Mouse (Mus musculus): ENCODE data around the gene Ppl.
A peak's percentile ranks its signal among the peaks of the same experiment; 100 is the strongest.

Gene Ppl

GRCm38 (mm10) chr16:5123476-5123875 lies 8.7 kb downstream of the Ppl start:
- DNase-seq (ENCODE audit: low read depth): no peak

- DNase-seq (ENCODE audit: low read depth): no peak
Measured at GRCm38 (mm10) chr16:5119845-5120244, 12.4 kb downstream of the Ppl start.

GRCm38 (mm10) chr16:5119385-5119784 lies 12.8 kb downstream of the Ppl start:
- no peak for DNase-seq (ENCODE audit: low read depth)

- DNase-seq (ENCODE audit: low read depth): no peak
Measured at GRCm38 (mm10) chr16:5113582-5113981, 18.6 kb downstream of the Ppl start.

DNA sequence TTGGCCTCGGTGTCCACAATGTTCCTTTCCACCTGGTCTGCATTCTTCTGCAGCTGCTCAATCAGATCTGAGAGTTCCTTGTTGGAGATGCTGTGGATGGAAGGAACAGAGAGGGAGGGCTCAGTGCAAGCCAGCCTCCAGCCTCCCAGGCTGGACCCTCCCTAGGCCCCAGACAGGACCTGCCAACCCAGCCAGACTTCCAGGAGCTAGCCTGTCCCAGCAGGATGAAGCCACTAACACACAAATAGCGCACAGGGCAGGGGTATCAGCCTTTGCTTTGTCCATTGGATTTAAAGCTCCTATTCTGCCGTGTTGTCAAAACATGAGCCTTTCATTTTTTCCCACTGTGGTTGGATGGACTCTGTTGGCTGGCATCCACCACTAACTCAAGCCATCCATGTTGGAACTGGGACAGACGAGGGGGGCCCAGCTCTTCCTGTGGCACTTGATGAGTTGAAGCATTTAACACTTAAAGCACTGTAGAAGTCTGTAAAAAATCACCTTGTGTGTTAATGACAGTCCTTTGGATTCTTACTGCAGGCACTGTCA lies 19.1 kb downstream of the Ppl start:
- DNase-seq (ENCODE audit: low read depth): no peak

DNA sequence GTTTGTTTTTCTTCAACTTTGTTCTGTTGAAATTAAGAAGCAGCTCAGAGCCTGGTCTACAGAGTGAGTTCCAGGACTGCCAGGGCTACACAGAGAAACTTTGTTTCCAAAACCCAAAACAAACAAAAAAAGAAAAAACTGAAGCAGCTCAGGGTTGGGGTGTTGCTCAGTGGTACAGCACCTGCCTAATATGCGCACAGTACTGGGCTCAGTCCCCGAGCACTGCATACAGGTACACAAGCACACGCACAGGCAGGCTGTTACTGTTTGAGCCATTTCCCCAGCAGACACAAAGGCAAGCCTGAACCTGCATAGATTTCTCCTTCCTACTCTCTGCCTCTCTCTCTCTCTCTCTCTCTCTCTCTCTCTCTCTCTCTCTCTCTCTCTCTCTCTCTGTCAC lies 21.2 kb downstream of the Ppl start:
- no peak for DNase-seq (ENCODE audit: low read depth)

- DNase-seq (ENCODE audit: low read depth): no peak
Measured at GRCm38 (mm10) chr16:5109877-5110276, 22.3 kb downstream of the Ppl start.

GRCm38 (mm10) chr16:5101000-5101399 lies 31.2 kb downstream of the Ppl start:
- no peak for DNase-seq (ENCODE audit: low read depth)

DNA sequence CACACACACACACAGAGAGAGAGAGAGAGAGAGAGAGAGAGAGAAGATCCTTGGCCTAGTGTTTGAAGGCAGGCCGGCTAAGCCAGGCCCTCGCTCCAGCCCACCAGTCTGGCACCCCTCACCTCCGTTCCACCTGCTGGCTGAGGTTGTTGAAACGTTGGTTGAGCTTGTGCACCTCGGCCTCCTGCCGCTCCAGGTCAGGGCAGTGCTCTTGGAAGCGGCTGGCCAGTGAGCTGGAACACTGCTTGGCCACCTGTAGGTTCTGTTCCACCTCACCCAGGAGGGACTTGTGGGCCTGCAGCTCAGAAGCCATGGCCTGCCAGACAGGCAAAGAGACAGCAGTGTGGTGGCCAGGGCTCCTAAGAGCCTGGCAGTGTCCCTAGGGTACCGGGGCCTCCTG lies 35.7 kb downstream of the Ppl start:
- no peak for DNase-seq (ENCODE audit: low read depth)

GRCm38 (mm10) chr16:5093285-5093684 lies 38.9 kb downstream of the Ppl start:
- no peak for DNase-seq (ENCODE audit: low read depth)

DNA sequence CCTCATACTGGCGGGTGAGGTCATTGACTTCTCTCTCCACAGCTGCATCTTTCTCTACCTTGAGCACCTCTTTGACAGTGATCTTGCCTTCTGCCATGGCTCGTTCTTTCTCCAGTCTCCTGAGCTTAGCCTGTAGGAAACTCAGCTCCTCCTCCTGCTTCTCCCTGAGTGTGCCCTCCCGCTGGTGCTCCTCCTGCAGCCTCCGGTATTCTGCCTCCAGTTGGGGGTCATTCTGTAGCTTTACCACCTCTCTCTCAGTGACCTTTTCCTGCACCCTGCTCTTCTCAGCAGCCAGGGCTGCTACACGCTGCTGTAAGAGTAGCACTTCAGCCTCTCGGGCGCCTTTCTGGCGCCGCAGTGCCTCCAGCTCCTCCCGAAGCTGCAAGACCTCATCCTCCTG lies 43.2 kb downstream of the Ppl start:
- no peak for DNase-seq (ENCODE audit: low read depth)

GRCm38 (mm10) chr16:5086179-5086578 lies 46.0 kb downstream of the Ppl start:
- DNase-seq (ENCODE audit: low read depth): no peak

- no peak for DNase-seq (ENCODE audit: low read depth)
Measured at GRCm38 (mm10) chr16:5085196-5085595, 47.0 kb downstream of the Ppl start.

DNA sequence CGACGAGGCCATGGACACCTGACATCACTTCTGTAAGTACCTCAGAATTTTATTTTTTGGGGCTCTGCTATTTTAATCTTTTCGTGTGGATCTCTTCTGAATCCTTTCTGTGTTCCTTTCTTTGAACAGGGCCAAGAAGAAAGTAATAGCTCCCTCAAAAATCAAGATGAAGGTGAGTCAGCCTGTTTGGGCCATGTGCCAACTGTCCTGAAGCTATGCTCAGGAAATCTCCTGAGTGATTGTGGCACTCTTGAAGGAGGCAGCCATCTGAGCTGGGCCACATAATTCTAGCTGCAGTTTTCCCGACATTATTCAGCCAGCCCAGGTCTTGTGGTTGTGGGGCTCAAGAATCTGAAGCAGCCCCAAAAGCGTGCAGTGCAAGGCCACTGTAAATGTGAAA lies 57.9 kb downstream of the Ppl start:
- no peak for DNase-seq (ENCODE audit: low read depth)

DNA sequence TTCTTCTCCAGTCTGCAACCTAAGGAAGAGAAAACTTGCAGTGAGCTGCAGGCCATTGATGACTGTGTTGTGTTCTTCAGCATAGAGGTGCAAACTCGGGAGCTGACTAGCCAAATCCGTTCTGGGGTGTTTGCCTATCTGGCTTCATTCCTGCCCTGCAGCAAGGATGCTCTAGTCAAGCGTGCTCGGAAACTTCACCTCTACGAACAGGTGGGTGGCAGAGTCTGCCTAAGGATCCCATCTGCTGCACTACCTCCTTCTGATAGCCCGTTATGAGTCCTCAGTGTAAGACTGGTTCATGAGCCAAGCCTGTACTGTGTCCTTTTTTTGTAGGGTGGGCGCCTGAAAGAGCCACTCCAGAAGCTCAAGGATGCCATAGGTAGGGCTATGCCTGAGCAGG lies 60.2 kb downstream of the Ppl start:
- no peak for DNase-seq (ENCODE audit: low read depth)

DNA sequence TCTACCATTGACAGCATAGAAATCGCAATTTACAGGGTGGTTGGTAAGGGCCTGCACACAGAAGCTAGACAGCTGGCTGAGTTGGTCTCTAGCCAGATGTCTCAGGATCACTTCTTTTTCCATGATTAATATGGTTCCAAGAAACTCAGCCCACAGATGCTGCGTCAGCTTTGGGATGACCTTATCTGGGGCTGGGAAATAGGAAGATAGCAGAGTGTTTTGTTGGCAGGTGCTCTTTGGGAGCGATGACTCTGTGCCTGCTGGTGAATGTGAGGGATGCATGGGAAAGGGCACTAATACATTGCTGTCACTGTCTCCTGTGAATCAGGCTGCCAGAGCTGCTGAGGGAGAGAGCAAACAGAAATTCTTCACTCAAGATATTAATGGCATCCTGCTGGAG lies 61.9 kb downstream of the Ppl start:
- no peak for DNase-seq (ENCODE audit: low read depth)

GRCm38 (mm10) chr16:5063472-5063871 lies 68.7 kb downstream of the Ppl start:
- DNase-seq (ENCODE audit: low read depth): no peak

- DNase-seq (ENCODE audit: low read depth): peak; percentile 16
Measured at GRCm38 (mm10) chr16:5058114-5058513, 74.1 kb downstream of the Ppl start.

GRCm38 (mm10) chr16:5050251-5051110 lies 81.7 kb downstream of the Ppl start:
- DNase-seq (ENCODE audit: low read depth): peak; percentile 55

GRCm38 (mm10) chr16:5049774-5050234 lies 82.4 kb downstream of the Ppl start, which contains the start of the genes Glyr1 and Ubn1:
Glyr1 (minus strand) TSS chr16:5049863.
Ubn1 (plus strand) TSS chr16:5050057.
- peak; percentile 98 for DNase-seq (ENCODE audit: low read depth)

GRCm38 (mm10) chr16:5049182-5049773 lies 82.9 kb downstream of the Ppl start:
- DNase-seq (ENCODE audit: low read depth): no peak

GRCm38 (mm10) chr16:5045322-5045721 lies 86.9 kb downstream of the Ppl start:
- DNase-seq (ENCODE audit: low read depth): no peak

DNA sequence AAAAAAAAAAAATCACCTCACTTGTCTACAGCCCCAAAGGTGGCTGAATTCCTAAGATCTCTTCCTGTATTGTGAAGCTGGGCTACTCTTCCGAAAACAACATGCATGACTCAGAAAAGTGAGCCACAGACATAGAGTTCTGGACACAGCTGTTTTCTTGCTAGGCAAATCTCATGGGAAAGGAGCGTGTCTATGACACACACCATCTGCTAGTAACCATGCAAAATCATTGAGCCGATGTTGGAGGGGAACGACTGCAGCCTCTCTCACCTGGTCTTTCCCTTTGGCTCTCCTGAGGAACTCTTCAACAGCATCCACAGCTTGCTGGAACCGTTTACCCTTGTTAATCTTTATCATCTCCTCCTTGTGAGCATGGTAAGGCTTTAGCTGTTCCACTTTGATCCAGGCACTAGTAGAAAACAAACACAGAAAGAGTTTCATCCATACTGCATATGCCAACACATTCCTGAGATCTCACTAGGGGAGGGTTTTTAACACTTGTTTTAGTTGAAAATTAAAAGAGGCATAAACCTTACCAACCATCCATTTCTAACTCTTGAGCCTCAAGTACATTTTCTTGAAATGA lies 95.5 kb downstream of the Ppl start:
- no peak for DNase-seq (ENCODE audit: low read depth)

All from c-Kit-positive CD71-negative TER-119-negative erythroid progenitor cells, embryonic 14.5 days (primary cell).